9 mouse cellular contexts compared by ENCODE assay signal in genomic region chr8:45629066-45629430, GRCm38 (mm10).
A peak's percentile ranks its signal among the peaks of the same experiment; 100 is the strongest.
DNase-seq lines count a peak whose midpoint lies in the region; ATAC-seq and TF ChIP-seq lines count a peak whose summit lies in the region.
"Had no signal": no experiment of that assay in that cellular context is flagged by ENCODE, and none has a peak within 500 bp of the region (broad histone marks: within the 10 kb centered on the region; RNA-seq: fewer than 3 reads in every experiment).

No protein-coding gene starts in this region.

- peak overlapping the region; percentile 32 for H3K4me3 ChIP-seq in erythroblast, embryonic 14.5 days (replicated peaks)
- H3K4me3 ChIP-seq in hindbrain, embryonic 11.5 days (ENCODE audit: low read depth, low read length), result peak overlapping the region; percentile 54
- peak overlapping the region; percentile 65 for H3K4me3 ChIP-seq in midbrain, embryonic 10.5 days

- no peaks in the 10 kb centered on the region for H3K27me3 ChIP-seq in erythroblast, embryonic 14.5 days (ENCODE audit: control insufficient read depth)
- no peaks in the 10 kb centered on the region for H3K27me3 ChIP-seq in hindbrain, embryonic 11.5 days (ENCODE audit: control insufficient read depth, insufficient read depth, low read length)
- H3K27me3 ChIP-seq in midbrain, embryonic 10.5 days (ENCODE audit: low read depth, poor library complexity, severe bottlenecking), result peaks cover 6% of the 10 kb centered on the region

- H3K4me2 ChIP-seq in hindbrain, embryonic 11.5 days (replicated peaks; ENCODE audit: low read depth, low read length), result peak overlapping the region; percentile 56

- TF ChIP-seq CTCF in brain, embryonic 14.5 days (IDR thresholded peaks at IDR 0.05; ENCODE audit: borderline replicate concordance, extremely low read depth, insufficient read depth, insufficient read length), result no peak

- TF ChIP-seq POLR2A in brain, embryonic 14.5 days (IDR thresholded peaks at IDR 0.05; ENCODE audit: borderline replicate concordance, extremely low read depth, insufficient read depth, insufficient read length, poor library complexity, severe bottlenecking), result no peak

- no peak for ATAC-seq in erythroblast, adult 5-6 weeks (replicated peaks; ENCODE audit: low FRiP score, poor library complexity, severe bottlenecking)
- no peak for ATAC-seq in hindbrain, embryonic 11.5 days (ENCODE audit: low FRiP score)

- no peak overlapping the region for H3K9ac ChIP-seq in hindbrain, embryonic 11.5 days (ENCODE audit: low read depth, low read length)

- no peaks in the 10 kb centered on the region for H3K9me3 ChIP-seq in erythroblast, embryonic 14.5 days (ENCODE audit: control insufficient read depth, low read length)
- H3K9me3 ChIP-seq in hindbrain, embryonic 11.5 days (ENCODE audit: control insufficient read depth, low read length), result no peaks in the 10 kb centered on the region
- H3K9me3 ChIP-seq in midbrain, embryonic 10.5 days (replicated peaks), result no peaks in the 10 kb centered on the region; the same call in 1 of the 2 replicates

- no peaks in the 10 kb centered on the region for H3K4me1 ChIP-seq in erythroblast, embryonic 14.5 days (ENCODE audit: control insufficient read depth)
- no peaks in the 10 kb centered on the region for H3K4me1 ChIP-seq in hindbrain, embryonic 11.5 days (replicated peaks; ENCODE audit: control insufficient read depth, insufficient read depth, low read length)
- H3K4me1 ChIP-seq in midbrain, embryonic 10.5 days, result peaks cover 45% of the 10 kb centered on the region

- H3K36me3 ChIP-seq in erythroblast, embryonic 14.5 days (ENCODE audit: control insufficient read depth), result no peaks in the 10 kb centered on the region
- H3K36me3 ChIP-seq in hindbrain, embryonic 11.5 days (ENCODE audit: control insufficient read depth, insufficient read depth, low read length), result no peaks in the 10 kb centered on the region
- H3K36me3 ChIP-seq in midbrain, embryonic 10.5 days, result 0 out of 2 replicates have a peak, but pooled peaks cover 2% of the 10 kb centered on the region

- H3K27ac ChIP-seq in hindbrain, embryonic 11.5 days (ENCODE audit: low read depth, low read length), result no peak overlapping the region
- peak overlapping the region; percentile 93 for H3K27ac ChIP-seq in midbrain, embryonic 10.5 days (replicated peaks)

- peak; percentile 55 for DNase-seq in brain, embryonic 14.5 days (ENCODE audit: low read depth)
- peak; percentile 29 for DNase-seq in hindbrain, embryonic 11.5 days (ENCODE audit: low spot score)
- DNase-seq in midbrain, embryonic 10.5 days (ENCODE audit: low spot score), result no peak
- DNase-seq in ovary, postnatal 10 days (ENCODE audit: low spot score), result no peak
- no peak for DNase-seq in lung, postnatal 25 days (ENCODE audit: low spot score)
- no peak for DNase-seq in urinary bladder, postnatal 25 days (ENCODE audit: low spot score)
- DNase-seq: gastrocnemius, postnatal 36 days had no signal

- WGBS in hindbrain, embryonic 11.5 days, result 58% methylated on average over 8 of the region's 8 CpGs
- 67% methylated on average over 8 of the region's 8 CpGs for WGBS in midbrain, embryonic 10.5 days

Comparison
In these comparisons a context has a peak if more than half of its experiments do, and no peak if none do; other contexts are left out.
1. DNase-seq: peak in brain, embryonic 14.5 days (single experiment) and hindbrain, embryonic 11.5 days (single experiment); none in midbrain, embryonic 10.5 days (single experiment), ovary, postnatal 10 days (single experiment), lung, postnatal 25 days (single experiment) and urinary bladder, postnatal 25 days (single experiment).
2. Peak in every context shown above with its lines, with median percentiles within 50 percentile points of each other: H3K4me3 ChIP-seq.